Mouse (Mus musculus) erythroblast, embryonic 14.5 days (primary cell): ENCODE measurements around the gene Il2rb. TPM values are rescaled to one million over a fixed set of nuclear protein-coding genes. Genes with fewer than 3 reads are reported as not detected.

Experiments
- H3K27me3 ChIP-seq: 2 replicates; pipeline ENCODE4 v1.6.1; 2012; ENCODE audit warnings: inconsistent platforms; ENCODE audit not compliant: control insufficient read depth
- H3K36me3 ChIP-seq: 2 replicates; pipeline ENCODE4 v1.6.1; 2012; ENCODE audit warnings: mild to moderate bottlenecking, inconsistent platforms; ENCODE audit not compliant: control insufficient read depth
- H3K4me1 ChIP-seq: 2 replicates; pipeline ENCODE4 v1.6.1; 2012; ENCODE audit warnings: inconsistent platforms; ENCODE audit not compliant: control insufficient read depth
- H3K4me3 ChIP-seq: replicated peaks from 2 replicates; pipeline ENCODE3; 2012; ENCODE audit warnings: moderate library complexity, mild to moderate bottlenecking, inconsistent platforms
- H3K9me3 ChIP-seq: 2 replicates; pipeline ENCODE4 v1.6.1; 2012; ENCODE audit warnings: low read length, inconsistent platforms, mixed read lengths; ENCODE audit not compliant: control insufficient read depth
- GATA1 ChIP-seq: IDR thresholded peaks from 2 replicates; pipeline ENCODE4 v1.6.1; 2012; ENCODE audit warnings: low read length, inconsistent platforms, mixed read lengths
- TAL1 ChIP-seq: IDR thresholded peaks from 3 replicates; pipeline ENCODE4 v1.6.1; 2012; ENCODE audit warnings: low read length, inconsistent platforms, mixed read lengths
- polyA plus RNA-seq: library from polyadenylated mRNA; stranded (reverse); fragments of >175 nt; gene quantifications from 2 replicates; pipeline ENCODE4 v1.2.3, GENCODE M21; 2012

Il2rb gene
- polyA plus RNA-seq, 1 experiment = 0.01 TPM

GRCm38 (mm10) chr15:78491301-78491700 lies 3.8 kb downstream of the Il2rb start:
- no peaks in the 10 kb centered on the region for H3K4me1 ChIP-seq
- no peaks in the 10 kb centered on the region for H3K36me3 ChIP-seq
- H3K9me3 ChIP-seq = no peaks in the 10 kb centered on the region
- TF ChIP-seq TAL1 (no peak), GATA1 (no peak)
- H3K4me3 ChIP-seq = no peak overlapping the region
- H3K27me3 ChIP-seq = no peaks in the 10 kb centered on the region

GRCm38 (mm10) chr15:78489906-78490305 lies 5.2 kb downstream of the Il2rb start:
- Histone ChIP-seq H3K4me1 (no peaks in the 10 kb centered on the region), H3K36me3 (no peaks in the 10 kb centered on the region), H3K4me3 (no peak overlapping the region), H3K9me3 (no peaks in the 10 kb centered on the region), H3K27me3 (no peaks in the 10 kb centered on the region)
- no peak for TF ChIP-seq TAL1

GRCm38 (mm10) chr15:78489248-78489647 lies 5.8 kb downstream of the Il2rb start:
- Histone ChIP-seq H3K36me3 (no peaks in the 10 kb centered on the region), H3K4me1 (no peaks in the 10 kb centered on the region), H3K4me3 (no peak overlapping the region), H3K27me3 (no peaks in the 10 kb centered on the region), H3K9me3 (no peaks in the 10 kb centered on the region)
- TF ChIP-seq GATA1 (no peak), TAL1 (no peak)

GRCm38 (mm10) chr15:78487066-78487465 lies 8.0 kb downstream of the Il2rb start:
- Histone ChIP-seq H3K36me3 (no peaks in the 10 kb centered on the region), H3K4me1 (no peaks in the 10 kb centered on the region), H3K27me3 (no peaks in the 10 kb centered on the region), H3K9me3 (no peaks in the 10 kb centered on the region), H3K4me3 (no peak overlapping the region)
- TF ChIP-seq GATA1 (no peak), TAL1 (no peak)

- no peaks in the 10 kb centered on the region for H3K4me1 ChIP-seq
- no peaks in the 10 kb centered on the region for H3K27me3 ChIP-seq
- no peaks in the 10 kb centered on the region for H3K9me3 ChIP-seq
- no peaks in the 10 kb centered on the region for H3K36me3 ChIP-seq
- no peak for TF ChIP-seq GATA1
- TF ChIP-seq TAL1 = no peak
- no peak overlapping the region for H3K4me3 ChIP-seq
These were observed 8.5 kb downstream of the Il2rb start for GRCm38 (mm10) chr15:78486564-78486963.

- Histone ChIP-seq H3K9me3 (peaks cover 3% of the 10 kb centered on the region), H3K4me1 (no peaks in the 10 kb centered on the region), H3K4me3 (no peak overlapping the region), H3K27me3 (no peaks in the 10 kb centered on the region), H3K36me3 (no peaks in the 10 kb centered on the region)
- TF ChIP-seq TAL1 (no peak), GATA1 (no peak)
These were observed 11.8 kb downstream of the Il2rb start for GRCm38 (mm10) chr15:78483311-78483710.

- Histone ChIP-seq H3K4me3 (no peak overlapping the region), H3K4me1 (no peaks in the 10 kb centered on the region), H3K27me3 (no peaks in the 10 kb centered on the region), H3K9me3 (peaks cover 3% of the 10 kb centered on the region), H3K36me3 (no peaks in the 10 kb centered on the region)
- no peak for TF ChIP-seq TAL1
- no peak for TF ChIP-seq GATA1
These were observed 12.6 kb downstream of the Il2rb start for GRCm38 (mm10) chr15:78482518-78482917.

GRCm38 (mm10) chr15:78481448-78482000 lies 13.5 kb downstream of the Il2rb start:
- Histone ChIP-seq H3K4me3 (no peak overlapping the region), H3K9me3 (peaks cover 3% of the 10 kb centered on the region), H3K27me3 (no peaks in the 10 kb centered on the region), H3K4me1 (no peaks in the 10 kb centered on the region), H3K36me3 (no peaks in the 10 kb centered on the region)
- TF ChIP-seq TAL1 (no peak), GATA1 (no peak)

- no peaks in the 10 kb centered on the region for H3K4me1 ChIP-seq
- H3K36me3 ChIP-seq = no peaks in the 10 kb centered on the region
- H3K27me3 ChIP-seq = no peaks in the 10 kb centered on the region
- peaks cover 3% of the 10 kb centered on the region for H3K9me3 ChIP-seq
- TF ChIP-seq TAL1 = no peak
- TF ChIP-seq GATA1 = no peak
- H3K4me3 ChIP-seq = no peak overlapping the region
These were observed 14.1 kb downstream of the Il2rb start for GRCm38 (mm10) chr15:78480991-78481390.

GRCm38 (mm10) chr15:78480111-78480510 lies 15.0 kb downstream of the Il2rb start:
- Histone ChIP-seq H3K36me3 (no peaks in the 10 kb centered on the region), H3K4me1 (no peaks in the 10 kb centered on the region), H3K4me3 (no peak overlapping the region), H3K27me3 (no peaks in the 10 kb centered on the region), H3K9me3 (peaks cover 3% of the 10 kb centered on the region)
- TF ChIP-seq GATA1 (no peak), TAL1 (no peak)
